Mouse (Mus musculus) megakaryocyte-erythroid progenitor cell, adult 5-6 weeks (primary cell): ENCODE measurements at regions not wholly inside any gene's neighbourhood (a gene's known extent, or its start where the extent isn't known, plus 50 kb on each side); places are given as distances from the start of the nearest gene placed in this dataset.

Experiments
- ATAC-seq: replicated peaks from 2 replicates; pipeline ENCODE4 v1.8.0; 2016; ENCODE audit warnings: mild to moderate bottlenecking, inconsistent platforms; ENCODE audit not compliant: severe bottlenecking, poor library complexity, low FRiP score, low TSS enrichment

- ATAC-seq, result no peak
These were observed 178.6 kb upstream of the Ogfrl1 start for GRCm38 (mm10) chr1:23576150-23576549.

GRCm38 (mm10) chr1:23589414-23589942 lies 172.1 kb upstream of the B3gat2 start:
- no peak for ATAC-seq

GRCm38 (mm10) chr1:23602710-23603291 lies 158.8 kb upstream of the B3gat2 start:
- ATAC-seq, result no peak

- ATAC-seq, result no peak
These were observed 132.2 kb upstream of the B3gat2 start for GRCm38 (mm10) chr1:23629366-23629765.

- ATAC-seq, result no peak
These were observed 116.5 kb upstream of the B3gat2 start for GRCm38 (mm10) chr1:23645093-23645492.

GRCm38 (mm10) chr1:23648875-23649506 lies 112.6 kb upstream of the B3gat2 start:
- no peak for ATAC-seq

GRCm38 (mm10) chr1:23649886-23650285 lies 111.7 kb upstream of the B3gat2 start:
- no peak for ATAC-seq

- no peak for ATAC-seq
These were observed 107.9 kb upstream of the B3gat2 start for GRCm38 (mm10) chr1:23653628-23654027.

- no peak for ATAC-seq
These were observed 105.8 kb upstream of the B3gat2 start for GRCm38 (mm10) chr1:23655768-23656167.

GRCm38 (mm10) chr1:23656302-23656701 lies 105.3 kb upstream of the B3gat2 start:
- no peak for ATAC-seq

- no peak for ATAC-seq
These were observed 104.8 kb upstream of the B3gat2 start for GRCm38 (mm10) chr1:23656718-23657117.

- ATAC-seq, result no peak
These were observed 91.0 kb upstream of the B3gat2 start for GRCm38 (mm10) chr1:23670514-23670913.

GRCm38 (mm10) chr1:23674357-23674756 lies 87.2 kb upstream of the B3gat2 start:
- no peak for ATAC-seq

GRCm38 (mm10) chr1:23676301-23676700 lies 85.3 kb upstream of the B3gat2 start:
- ATAC-seq, result no peak

GRCm38 (mm10) chr1:23689398-23689797 lies 72.2 kb upstream of the B3gat2 start:
- no peak for ATAC-seq

GRCm38 (mm10) chr1:23705489-23705888 lies 56.1 kb upstream of the B3gat2 start:
- ATAC-seq, result no peak

- no peak for ATAC-seq
These were observed 55.1 kb upstream of the B3gat2 start for GRCm38 (mm10) chr1:23706450-23706849.
